Mouse (Mus musculus) neural tube, embryonic 14.5 days (tissue): ENCODE measurements around the gene Rftn1. TPM values are rescaled to one million over a fixed set of nuclear protein-coding genes. Genes with fewer than 3 reads are reported as not detected.

ENCODE experiments used
- ATAC-seq: fragments of 200-750 bp; cut with Nextera tagmentation; 2 replicates; pipeline ENCODE4 v1.8.0; 2017; ENCODE audit warnings: low read depth, mild to moderate bottlenecking, moderate TSS enrichment, moderate library complexity
- H3K27ac ChIP-seq: fragments of 300-500 bp; sonication (generic); 2 replicates; pipeline ENCODE4 v1.5.1; 2014; ENCODE audit warnings: low read depth, mild to moderate bottlenecking, control low read depth, low read length, moderate library complexity, mixed read lengths
- H3K27me3 ChIP-seq: fragments of 300-500 bp; sonication (generic); 2 replicates; pipeline ENCODE4 v1.6.1; 2014; ENCODE audit warnings: low read length; ENCODE audit not compliant: control insufficient read depth, insufficient read depth
- H3K36me3 ChIP-seq: fragments of 300-500 bp; sonication (generic); 2 replicates; pipeline ENCODE4 v1.6.1; 2014; ENCODE audit warnings: low read length, mixed read lengths; ENCODE audit not compliant: control insufficient read depth, insufficient read depth
- H3K4me1 ChIP-seq: fragments of 300-500 bp; sonication (generic); 2 replicates; pipeline ENCODE4 v1.6.1; 2014; ENCODE audit warnings: low read length; ENCODE audit not compliant: control insufficient read depth, insufficient read depth
- H3K4me2 ChIP-seq: fragments of 300-500 bp; sonication (generic); 2 replicates; pipeline ENCODE4 v1.6.1; 2014; ENCODE audit warnings: mild to moderate bottlenecking, low read depth, low read length, control low read depth
- H3K4me3 ChIP-seq: fragments of 300-500 bp; sonication (generic); 2 replicates; pipeline ENCODE4 v1.5.1; 2014; ENCODE audit warnings: low read depth, low read length, control low read depth, mixed read lengths
- H3K9ac ChIP-seq: fragments of 300-500 bp; sonication (generic); replicated peaks from 2 replicates; pipeline ENCODE4 v1.6.1; 2014; ENCODE audit warnings: low read depth, mild to moderate bottlenecking, control low read depth, low read length, mixed read lengths
- H3K9me3 ChIP-seq: fragments of 300-500 bp; sonication (generic); 2 replicates; pipeline ENCODE4 v1.6.1; 2016; ENCODE audit warnings: low read length; ENCODE audit not compliant: control insufficient read depth
- WGBS: fragments of 180-500 bp; shearing (Covaris S2); extraction: QIAGEN DNeasy Blood & Tissue Kit; methylation state at CpG from one replicate; pipeline ENCODE4 v1.1.7; 2014; 5-methylcytosine and 5-hydroxymethylcytosine counted together
- polyA plus RNA-seq: library from polyadenylated mRNA; unstranded; fragments of >200 nt; fragmentation: Nextera tagmentation; extraction: Ambion mirVana; gene quantifications from 2 replicates; pipeline ENCODE4 v1.2.1, GENCODE M21; 2014

The Rftn1 gene
- polyA plus RNA-seq = 20.0 and 20.4 TPM in 2 replicates

DNA sequence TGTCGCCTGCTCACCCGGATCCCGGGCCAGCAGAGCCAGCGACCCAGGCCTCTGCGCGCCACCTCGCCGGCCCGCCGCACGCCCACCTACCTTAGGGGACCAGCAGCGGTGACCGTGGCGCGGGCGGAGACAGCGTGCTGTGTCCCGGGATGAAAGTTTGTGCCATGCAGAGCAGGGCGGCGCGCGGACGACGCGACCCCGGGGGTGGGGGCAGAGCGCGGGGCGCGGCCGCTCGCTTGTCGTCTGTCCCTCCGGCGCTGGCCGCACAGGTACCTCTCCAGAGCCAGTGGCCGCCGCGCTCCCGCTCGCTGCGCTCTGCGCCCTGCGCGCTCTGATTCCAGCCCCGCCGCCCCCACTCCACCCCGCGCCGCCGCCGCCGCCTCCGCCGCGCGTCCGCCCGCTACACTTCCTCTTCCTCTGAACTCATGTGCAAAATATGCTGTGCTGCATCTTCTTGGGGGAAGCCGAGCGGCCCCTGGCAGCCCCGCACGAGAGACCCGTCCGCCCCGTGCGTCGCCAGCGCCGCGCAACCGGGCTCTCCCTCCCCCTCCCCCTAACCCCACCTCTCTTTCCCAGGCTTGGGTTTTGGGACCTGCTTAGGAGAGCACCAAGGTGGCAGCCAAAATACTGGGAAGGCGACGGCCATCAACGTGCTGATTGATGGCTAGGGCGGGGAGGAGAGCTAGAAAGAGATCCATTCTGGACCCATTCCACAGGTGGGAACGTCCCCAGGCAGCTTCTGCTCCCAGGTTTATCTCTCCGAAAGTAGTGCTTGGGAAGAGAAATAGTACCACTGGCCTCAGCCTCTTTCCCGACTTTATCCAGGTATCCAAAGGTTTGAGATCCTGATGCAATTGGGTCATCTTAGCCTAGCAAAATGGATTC lies at the start of gene Rftn1:
Gene Rftn1, minus strand, starts transcription at position 544 of the 885 bp plus-strand sequence.
- Histone ChIP-seq H3K27me3 (peaks cover 13% of the 10 kb centered on the region), H3K9me3 (no peaks in the 10 kb centered on the region), H3K4me1 (peaks cover 10% of the 10 kb centered on the region), H3K27ac (peak within 1 kb of the TSS; percentile 39; the same call in 1 of the 2 replicates), H3K4me2 (peak within 1 kb of the TSS; percentile 100), H3K36me3 (no peaks in the 10 kb centered on the region), H3K9ac (peak within 1 kb of the TSS; percentile 65), H3K4me3 (peak within 1 kb of the TSS; percentile 68)
- ATAC-seq = peak; percentile 45
- 2% methylated on average over 70 of the region's 79 CpGs for WGBS

GRCm38 (mm10) chr17:50237818-50238610 lies 47.5 kb upstream of the Rftn1 start:
- Histone ChIP-seq H3K27me3 (no peaks in the 10 kb centered on the region), H3K4me2 (no peak overlapping the region), H3K36me3 (no peaks in the 10 kb centered on the region), H3K4me1 (peaks cover 5% of the 10 kb centered on the region), H3K9me3 (no peaks in the 10 kb centered on the region), H3K4me3 (no peak overlapping the region), H3K27ac (no peak overlapping the region), H3K9ac (no peak overlapping the region)
- ATAC-seq = no peak
- 70% methylated on average over 11 of the region's 11 CpGs for WGBS

DNA sequence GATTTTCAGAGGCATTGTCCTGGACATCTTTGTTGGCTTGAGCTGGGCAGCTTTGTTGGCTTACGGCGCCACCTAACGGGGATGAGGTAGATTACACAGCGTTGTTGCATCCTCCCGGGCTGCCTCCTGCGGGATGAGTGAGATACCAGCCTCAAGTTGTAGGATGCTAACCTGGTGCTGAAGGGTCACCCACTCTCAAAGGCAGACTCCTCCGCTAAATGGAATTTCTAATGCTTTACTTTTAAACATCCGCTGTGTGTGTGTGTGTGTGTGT lies 46.9 kb upstream of the Rftn1 start:
- H3K9me3 ChIP-seq = no peaks in the 10 kb centered on the region
- H3K27ac ChIP-seq = peak overlapping the region; percentile 80; the same call in 1 of the 2 replicates
- peaks cover 5% of the 10 kb centered on the region for H3K4me1 ChIP-seq
- H3K4me2 ChIP-seq = peak overlapping the region; percentile 21; the same call in 1 of the 2 replicates
- WGBS = 11% methylated on average over 8 of the region's 8 CpGs
- no peak overlapping the region for H3K4me3 ChIP-seq
- no peak overlapping the region for H3K9ac ChIP-seq
- H3K36me3 ChIP-seq = no peaks in the 10 kb centered on the region
- peak; percentile 90 for ATAC-seq
- H3K27me3 ChIP-seq = no peaks in the 10 kb centered on the region

GRCm38 (mm10) chr17:50236702-50237435 lies 46.4 kb upstream of the Rftn1 start:
- WGBS = 22% methylated on average over 9 of the region's 9 CpGs
- H3K9me3 ChIP-seq = no peaks in the 10 kb centered on the region
- no peak overlapping the region for H3K4me3 ChIP-seq
- H3K9ac ChIP-seq = peak overlapping the region; percentile 26; the same call in 1 of the 2 replicates
- no peaks in the 10 kb centered on the region for H3K27me3 ChIP-seq
- H3K4me2 ChIP-seq = peak overlapping the region; percentile 21; the same call in 1 of the 2 replicates
- peak overlapping the region; percentile 80 for H3K27ac ChIP-seq
- peaks cover 5% of the 10 kb centered on the region for H3K4me1 ChIP-seq
- no peaks in the 10 kb centered on the region for H3K36me3 ChIP-seq
- peak; percentile 87 for ATAC-seq

GRCm38 (mm10) chr17:50235943-50236701 lies 45.6 kb upstream of the Rftn1 start:
- peak; percentile 47; the same call in 1 of the 2 replicates for ATAC-seq
- Histone ChIP-seq H3K4me1 (peaks cover 5% of the 10 kb centered on the region), H3K9me3 (no peaks in the 10 kb centered on the region), H3K27ac (peak overlapping the region; percentile 80), H3K27me3 (no peaks in the 10 kb centered on the region), H3K4me2 (no peak overlapping the region), H3K4me3 (no peak overlapping the region), H3K9ac (no peak overlapping the region), H3K36me3 (no peaks in the 10 kb centered on the region)
- WGBS = 41% methylated on average over 13 of the region's 13 CpGs

DNA sequence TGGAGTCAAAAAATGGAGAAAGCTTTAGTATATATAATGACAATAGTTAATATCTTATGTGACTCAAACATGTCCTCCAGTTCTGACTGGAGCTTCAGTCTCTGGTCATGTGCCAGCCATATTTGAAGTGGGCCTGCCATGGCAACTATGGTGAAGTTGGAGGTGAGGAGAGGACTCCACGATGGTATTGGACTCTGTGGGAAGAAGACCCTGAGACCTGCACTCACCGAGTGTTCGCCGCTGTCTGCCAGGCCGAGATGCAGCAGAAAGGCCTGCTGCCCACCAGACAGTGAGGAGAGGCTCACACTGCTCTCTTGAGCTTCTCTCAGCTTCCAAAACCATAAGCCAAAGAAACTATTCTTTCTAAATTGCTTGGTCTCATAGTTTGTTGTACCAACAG lies 43.5 kb upstream of the Rftn1 start:
- 95% methylated on average over 5 of the region's 5 CpGs for WGBS
- no peak overlapping the region for H3K4me3 ChIP-seq
- H3K9ac ChIP-seq = no peak overlapping the region
- no peak for ATAC-seq
- H3K4me2 ChIP-seq = no peak overlapping the region
- no peaks in the 10 kb centered on the region for H3K36me3 ChIP-seq
- H3K9me3 ChIP-seq = no peaks in the 10 kb centered on the region
- no peaks in the 10 kb centered on the region for H3K27me3 ChIP-seq
- peaks cover 5% of the 10 kb centered on the region for H3K4me1 ChIP-seq
- H3K27ac ChIP-seq = no peak overlapping the region

DNA sequence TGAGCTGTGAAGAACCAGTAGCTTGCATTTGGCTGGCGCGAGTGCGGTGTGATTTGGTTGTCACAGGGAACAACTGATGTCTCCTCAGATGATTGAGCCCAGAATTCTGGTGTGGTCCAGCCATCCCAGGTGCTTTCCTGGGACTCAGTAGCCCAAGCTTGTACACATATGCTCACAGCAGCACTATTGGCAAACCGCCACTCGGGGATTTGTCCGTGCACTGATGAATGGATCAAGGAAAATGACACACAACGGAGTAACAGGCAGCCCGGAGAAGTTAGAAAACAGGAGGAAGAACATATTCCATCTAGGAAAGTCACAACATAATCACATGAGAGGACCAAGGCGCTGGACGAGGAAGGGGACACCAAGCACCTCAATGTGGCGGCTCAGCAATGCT lies 42.3 kb upstream of the Rftn1 start:
- no peak overlapping the region for H3K4me2 ChIP-seq
- no peak overlapping the region for H3K4me3 ChIP-seq
- H3K27me3 ChIP-seq = no peaks in the 10 kb centered on the region
- 92% methylated on average over 11 of the region's 11 CpGs for WGBS
- H3K9ac ChIP-seq = no peak overlapping the region
- no peak for ATAC-seq
- H3K4me1 ChIP-seq = peaks cover 5% of the 10 kb centered on the region
- no peak overlapping the region for H3K27ac ChIP-seq
- H3K36me3 ChIP-seq = no peaks in the 10 kb centered on the region
- H3K9me3 ChIP-seq = no peaks in the 10 kb centered on the region

- Histone ChIP-seq H3K9ac (no peak overlapping the region), H3K36me3 (no peaks in the 10 kb centered on the region), H3K27me3 (no peaks in the 10 kb centered on the region), H3K4me2 (no peak overlapping the region), H3K9me3 (no peaks in the 10 kb centered on the region), H3K4me3 (no peak overlapping the region), H3K4me1 (no peaks in the 10 kb centered on the region), H3K27ac (no peak overlapping the region)
- 79% methylated on average over 8 of the region's 8 CpGs for WGBS
- ATAC-seq = no peak
Measured at GRCm38 (mm10) chr17:50231206-50231605, 40.7 kb upstream of the Rftn1 start.
